Comparison of ENCODE assay signal across 12 mouse cellular contexts in genomic region chr4:53108194-53108593, GRCm38 (mm10). TPM values are rescaled to one million over a fixed set of nuclear protein-coding genes. Genes with fewer than 3 reads are reported as not detected.
DNase-seq lines count a peak whose midpoint lies in the region; ATAC-seq lines count a peak whose summit lies in the region.
"Had no signal": no experiment of that assay in that cellular context is flagged by ENCODE, and none has a peak within 500 bp of the region (broad histone marks: within the 10 kb centered on the region; RNA-seq: fewer than 3 reads in every experiment).

No protein-coding gene starts in this region.

- H3K27me3 ChIP-seq in intestine, embryonic 16.5 days (replicated peaks; ENCODE audit: control insufficient read depth, insufficient read depth, low read length), result no peaks in the 10 kb centered on the region
- H3K27me3 ChIP-seq: hindbrain, embryonic 13.5 days; limb, embryonic 12.5 days had no signal

- no peaks in the 10 kb centered on the region for H3K36me3 ChIP-seq in intestine, embryonic 16.5 days (ENCODE audit: control insufficient read depth, insufficient read depth, low read length)

- H3K27ac ChIP-seq in intestine, embryonic 16.5 days (ENCODE audit: low read length), result no peak overlapping the region
- H3K27ac ChIP-seq: limb, embryonic 12.5 days had no signal

- H3K9me3 ChIP-seq in intestine, embryonic 16.5 days (ENCODE audit: control insufficient read depth, low read length), result no peaks in the 10 kb centered on the region
- H3K9me3 ChIP-seq: hindbrain, embryonic 13.5 days; limb, embryonic 12.5 days had no signal

- 70% methylated on average over 4 of the region's 4 CpGs for WGBS in intestine, embryonic 16.5 days

- H3K4me2 ChIP-seq in intestine, embryonic 16.5 days (ENCODE audit: low read depth, low read length), result no peak overlapping the region
- H3K4me2 ChIP-seq: hindbrain, embryonic 13.5 days; limb, embryonic 12.5 days had no signal

- no peak overlapping the region for H3K9ac ChIP-seq in intestine, embryonic 16.5 days (ENCODE audit: low read depth, low read length)
- H3K9ac ChIP-seq: hindbrain, embryonic 13.5 days; limb, embryonic 12.5 days had no signal

- ATAC-seq in megakaryocyte progenitor cell, adult 5-6 weeks (replicated peaks; ENCODE audit: poor library complexity), result peak; percentile 10; the same call in 1 of the 2 replicates
- ATAC-seq in intestine, embryonic 16.5 days, result no peak; the same call in 1 of the 2 replicates

- peak; percentile 39 for DNase-seq in adrenal gland, postnatal 10 days
- DNase-seq in adrenal gland, postnatal 25 days, result no peak
- peak; percentile 37 for DNase-seq in heart, postnatal 25 days (ENCODE audit: low spot score)
- no peak for DNase-seq in heart, postnatal 14 days
- DNase-seq in lung, adult 18-20 months, result peak; percentile 60 to 67
- no peak for DNase-seq in thymus, postnatal 25 days
- DNase-seq: cerebellum, postnatal 36 days; kidney, adult 9 months had no signal

- H3K4me3 ChIP-seq in intestine, embryonic 16.5 days (ENCODE audit: low read length), result no peak overlapping the region
- H3K4me3 ChIP-seq: hindbrain, embryonic 13.5 days; limb, embryonic 12.5 days had no signal

- intact Hi-C loops in heart, postnatal 25 days (cut with DNase I), result no loop called here
- intact Hi-C loops in heart, postnatal 14 days (cut with DNase I), result no loop called here

- H3K4me1 ChIP-seq in intestine, embryonic 16.5 days (ENCODE audit: control insufficient read depth, insufficient read depth, low read length), result no peaks in the 10 kb centered on the region
- H3K4me1 ChIP-seq: limb, embryonic 12.5 days had no signal

RNA-seq across cellular contexts. Expression of gene Abca1, which starts 51.5 kb away (rescaled TPM):
- 100 to 1,000 TPM; 103 TPM for total RNA-seq in adrenal gland, postnatal 10 days (2021)
- 165 and 265 TPM in 2 replicates for total RNA-seq in adrenal gland, postnatal 25 days (2021)
- 10 to 100 TPM; 13.6 to 19.7 TPM for total RNA-seq in heart, postnatal 25 days (2021)
- 10 to 100 TPM; 22.8 to 33.6 TPM for total RNA-seq in heart, postnatal 14 days (2021)
- total RNA-seq in megakaryocyte progenitor cell, adult 5-6 weeks (2015), result 1.2 and 1.8 TPM in 2 replicates
- total RNA-seq in megakaryocyte progenitor cell, adult 5-6 weeks (2017), result 1.8 and 1.9 TPM in 2 replicates
- polyA plus RNA-seq in intestine, embryonic 16.5 days (2015; fragmentation: Nextera tagmentation; extraction: Ambion mirVana), result 2.3 and 2.4 TPM in 2 replicates

Comparison
In these comparisons a context has a peak if more than half of its experiments do, and no peak if none do; other contexts are left out.
1. DNase-seq: peak in adrenal gland, postnatal 10 days (single experiment), heart, postnatal 25 days (single experiment) and lung, adult 18-20 months (2 of 2); none in adrenal gland, postnatal 25 days (single experiment), heart, postnatal 14 days (0 of 2) and thymus, postnatal 25 days (single experiment).
2. RNA of gene Abca1, which starts 51.5 kb away (total RNA-seq): 165 to 265 TPM in adrenal gland, postnatal 25 days, 103 TPM in adrenal gland, postnatal 10 days, 22.8 to 33.6 TPM in heart, postnatal 14 days and 13.6 to 19.7 TPM in heart, postnatal 25 days; 1.2 to 1.9 TPM in megakaryocyte progenitor cell, adult 5-6 weeks; every median in the first group is over 4 times any median in the second.